Mouse (Mus musculus) heart, adult 2 months (tissue): ENCODE data around the gene Gm44790.

Experiments used
- CTCF ChIP-seq: fragments of 200-600 bp; IDR thresholded peaks from 2 replicates; pipeline ENCODE4 v1.8.1; 2022; ENCODE audit warnings: antibody characterized with exemption, mild to moderate bottlenecking, moderate library complexity
- EP300 ChIP-seq: fragments of 200-500 bp; IDR thresholded peaks from 2 replicates; pipeline ENCODE4 v1.6.1; 2011; ENCODE audit warnings: low read depth, low read length, control low read depth; ENCODE audit not compliant: insufficient read depth
- POLR2A ChIP-seq: fragments of 200-500 bp; IDR thresholded peaks from 2 replicates; pipeline ENCODE4 v1.6.1; 2011; ENCODE audit warnings: mild to moderate bottlenecking, low read depth, low read length, control low read depth; ENCODE audit not compliant: insufficient read depth

DNA sequence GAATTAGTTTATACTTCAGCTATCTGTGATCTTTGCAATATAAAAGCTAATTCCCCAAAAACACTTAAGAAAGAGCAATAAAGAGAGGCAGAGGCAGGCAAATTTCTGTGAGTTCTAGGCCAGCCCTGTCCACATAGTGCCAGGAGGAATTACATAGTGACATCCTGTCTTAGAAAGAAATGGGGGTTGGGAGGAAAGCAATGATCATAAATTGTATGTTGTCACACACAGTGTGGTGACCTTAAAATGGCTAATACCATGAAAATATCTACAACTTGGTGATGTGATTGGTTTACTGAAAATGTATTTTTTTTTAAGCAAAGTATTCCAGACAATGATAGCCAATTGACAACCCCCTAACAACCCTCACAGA is 53.3 kb downstream of the Gm44790 start:
- TF ChIP-seq CTCF, result no peak
- TF ChIP-seq EP300, result no peak
- no peak for TF ChIP-seq POLR2A
